Mouse (Mus musculus): ENCODE data around the gene Faap24.

GRCm38 (mm10) chr7:35349886-35350684, 46.6 kb downstream of the Faap24 start:
- TF ChIP-seq CTCF (IDR thresholded peaks at IDR 0.05; ENCODE audit: low read depth, low read length): no peak
- TF ChIP-seq GATA2 (IDR thresholded peaks at IDR 0.05; ENCODE audit: borderline replicate concordance, low read depth, low read length): no peak
- no peak for TF ChIP-seq GATA1 (IDR thresholded peaks at IDR 0.05; ENCODE audit: borderline replicate concordance, low read length)

Data from G1E (cell line).